Mouse (Mus musculus) heart, embryonic 15.5 days (tissue): ENCODE results near the gene Ezr. TPM values are rescaled to one million over a fixed set of nuclear protein-coding genes. Genes with fewer than 3 reads are reported as not detected.
"Not testable (repeated sequence)": the region's sequence is repeated elsewhere in the genome, so short reads cannot be mapped to it uniquely, and the experiment has no call there.

Experiments
- ATAC-seq: fragments of 200-750 bp; cut with Nextera tagmentation; replicated peaks from 2 replicates; pipeline ENCODE4 v1.8.0; 2017; ENCODE audit warnings: low read depth, moderate TSS enrichment; ENCODE audit not compliant: insufficient number of reproducible peaks, insufficient read depth, low FRiP score
- H3K27ac ChIP-seq: fragments of 300-500 bp; sonication (generic); 2 replicates; pipeline ENCODE4 v1.5.1; 2015; ENCODE audit warnings: mild to moderate bottlenecking, inconsistent platforms
- H3K27me3 ChIP-seq: fragments of 300-500 bp; sonication (generic); 2 replicates; pipeline ENCODE4 v1.6.1; 2015; ENCODE audit warnings: inconsistent platforms
- H3K36me3 ChIP-seq: fragments of 300-500 bp; sonication (generic); 2 replicates; pipeline ENCODE4 v1.6.1; 2015; ENCODE audit warnings: mild to moderate bottlenecking, inconsistent platforms
- H3K4me1 ChIP-seq: fragments of 300-500 bp; sonication (generic); replicated peaks from 2 replicates; pipeline ENCODE4 v1.6.1; 2015; ENCODE audit warnings: inconsistent platforms
- H3K4me2 ChIP-seq: fragments of 300-500 bp; sonication (generic); 2 replicates; pipeline ENCODE4 v1.6.1; 2015; ENCODE audit warnings: inconsistent platforms, mild to moderate bottlenecking, moderate library complexity
- H3K4me3 ChIP-seq: fragments of 300-500 bp; sonication (generic); 2 replicates; pipeline ENCODE4 v1.5.1; 2015; ENCODE audit warnings: mild to moderate bottlenecking, inconsistent platforms
- H3K9ac ChIP-seq: fragments of 300-500 bp; sonication (generic); 2 replicates; pipeline ENCODE4 v1.6.1; 2015; ENCODE audit warnings: mild to moderate bottlenecking, inconsistent platforms
- H3K9me3 ChIP-seq: fragments of 300-500 bp; sonication (generic); replicated peaks from 2 replicates; pipeline ENCODE4 v1.6.1; 2016; ENCODE audit warnings: inconsistent platforms
- WGBS: fragments of 180-500 bp; shearing (Covaris S2); methylation state at CpG from one replicate; pipeline ENCODE4 v1.1.7; 2015; ENCODE audit warnings: mixed read lengths; 5-methylcytosine and 5-hydroxymethylcytosine counted together
- polyA plus RNA-seq: library from polyadenylated mRNA; unstranded; fragments of >200 nt; fragmentation: Nextera tagmentation; extraction: Ambion mirVana; gene quantifications from 2 replicates; pipeline ENCODE4 v1.2.1, GENCODE M21; 2015

Ezr gene
- polyA plus RNA-seq, 1 experiment from 2014 or later, result 109 TPM

GRCm38 (mm10) chr17:6731634-6732033 is 51.0 kb downstream of the Ezr start:
- WGBS, result 91% methylated on average over 12 of the region's 12 CpGs
- no peaks in the 10 kb centered on the region for H3K27me3 ChIP-seq
- H3K27ac ChIP-seq, result no peak overlapping the region
- H3K4me1 ChIP-seq, result peaks cover 5% of the 10 kb centered on the region; the same call in 1 of the 2 replicates
- H3K36me3 ChIP-seq, result no peaks in the 10 kb centered on the region
- ATAC-seq, result no peak
- H3K9me3 ChIP-seq, result no peaks in the 10 kb centered on the region
- H3K4me2 ChIP-seq, result no peak overlapping the region
- H3K9ac ChIP-seq, result no peak overlapping the region
- no peak overlapping the region for H3K4me3 ChIP-seq

GRCm38 (mm10) chr17:6731132-6731531 is 51.5 kb downstream of the Ezr start:
- H3K36me3 ChIP-seq, result no peaks in the 10 kb centered on the region
- ATAC-seq, result no peak
- H3K9ac ChIP-seq, result no peak overlapping the region
- WGBS, result 75% methylated on average over 8 of the region's 8 CpGs
- peaks cover 5% of the 10 kb centered on the region; the same call in 1 of the 2 replicates for H3K4me1 ChIP-seq
- no peak overlapping the region for H3K4me2 ChIP-seq
- no peak overlapping the region for H3K4me3 ChIP-seq
- no peaks in the 10 kb centered on the region for H3K9me3 ChIP-seq
- no peaks in the 10 kb centered on the region for H3K27me3 ChIP-seq
- H3K27ac ChIP-seq, result no peak overlapping the region

- H3K27me3 ChIP-seq, result no peaks in the 10 kb centered on the region
- no peak overlapping the region for H3K4me3 ChIP-seq
- peak; percentile 31; the same call in 1 of the 2 replicates for ATAC-seq
- H3K9ac ChIP-seq, result no peak overlapping the region
- no peaks in the 10 kb centered on the region for H3K9me3 ChIP-seq
- H3K4me2 ChIP-seq, result no peak overlapping the region
- no peaks in the 10 kb centered on the region for H3K36me3 ChIP-seq
- WGBS, result 28% methylated on average over 6 of the region's 6 CpGs
- no peak overlapping the region for H3K27ac ChIP-seq
- H3K4me1 ChIP-seq, result no peaks in the 10 kb centered on the region
Measured at GRCm38 (mm10) chr17:6729244-6729742, 53.3 kb downstream of the Ezr start.

DNA sequence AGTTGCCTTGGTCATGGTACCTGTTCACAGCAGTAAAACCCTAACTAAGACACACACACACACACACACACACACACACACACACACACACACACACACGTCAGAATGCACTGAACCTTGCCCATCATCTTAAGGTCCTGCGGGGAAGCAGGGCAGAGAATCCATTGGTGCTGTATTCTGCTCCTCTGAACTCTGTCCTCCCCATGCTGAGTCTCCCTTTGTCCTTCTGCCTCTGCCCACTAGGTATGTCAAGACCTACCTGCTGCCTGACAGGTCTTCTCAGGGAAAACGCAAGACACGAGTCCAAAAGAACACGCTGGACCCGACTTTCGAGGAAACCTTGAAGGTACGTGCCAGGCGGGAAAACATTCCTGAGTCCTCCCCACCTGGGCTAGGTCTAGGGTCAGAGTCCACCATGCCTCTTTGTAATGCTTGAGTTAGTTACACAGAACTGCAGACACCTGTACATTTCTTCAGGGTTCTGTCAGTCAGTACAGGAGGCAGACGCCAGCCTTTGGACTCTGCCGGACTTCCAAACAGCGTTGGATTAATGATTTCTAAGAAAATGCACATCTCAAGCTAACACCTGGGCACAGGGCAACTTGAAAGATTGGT is 54.5 kb downstream of the Ezr start:
- H3K4me2 ChIP-seq, result no peak overlapping the region
- H3K4me1 ChIP-seq, result no peaks in the 10 kb centered on the region
- no peak overlapping the region for H3K9ac ChIP-seq
- ATAC-seq, result no peak
- H3K36me3 ChIP-seq, result no peaks in the 10 kb centered on the region
- no peaks in the 10 kb centered on the region for H3K27me3 ChIP-seq
- H3K9me3 ChIP-seq, result no peaks in the 10 kb centered on the region
- no peak overlapping the region for H3K27ac ChIP-seq
- H3K4me3 ChIP-seq, result no peak overlapping the region
- 92% methylated on average over 12 of the region's 12 CpGs for WGBS

DNA sequence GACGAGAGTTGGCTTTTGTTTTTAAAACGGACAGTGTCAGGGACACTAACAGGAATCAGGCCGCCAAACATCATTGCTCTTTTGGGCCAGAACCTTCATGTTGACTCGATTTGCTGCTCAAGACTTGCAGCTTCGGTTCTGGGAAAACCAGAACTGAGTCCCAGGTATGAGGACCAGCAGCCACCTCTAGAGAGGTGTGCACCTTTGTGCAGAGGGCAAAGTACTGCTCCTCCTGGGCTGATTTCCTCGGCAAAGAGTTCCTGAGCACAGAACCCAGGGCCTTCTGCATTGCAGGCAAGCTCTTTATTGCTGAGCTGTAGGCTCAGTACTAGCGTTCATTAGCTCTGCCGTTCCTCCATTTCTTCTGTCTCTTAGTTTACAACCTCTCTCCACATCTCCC is 68.6 kb downstream of the Ezr start:
- H3K27me3 ChIP-seq, H3K4me2 ChIP-seq, H3K4me1 ChIP-seq, ATAC-seq, H3K27ac ChIP-seq, H3K9me3 ChIP-seq, H3K9ac ChIP-seq, H3K4me3 ChIP-seq, H3K36me3 ChIP-seq: not testable (repeated sequence)
- 68% methylated on average over 8 of the region's 8 CpGs for WGBS

DNA sequence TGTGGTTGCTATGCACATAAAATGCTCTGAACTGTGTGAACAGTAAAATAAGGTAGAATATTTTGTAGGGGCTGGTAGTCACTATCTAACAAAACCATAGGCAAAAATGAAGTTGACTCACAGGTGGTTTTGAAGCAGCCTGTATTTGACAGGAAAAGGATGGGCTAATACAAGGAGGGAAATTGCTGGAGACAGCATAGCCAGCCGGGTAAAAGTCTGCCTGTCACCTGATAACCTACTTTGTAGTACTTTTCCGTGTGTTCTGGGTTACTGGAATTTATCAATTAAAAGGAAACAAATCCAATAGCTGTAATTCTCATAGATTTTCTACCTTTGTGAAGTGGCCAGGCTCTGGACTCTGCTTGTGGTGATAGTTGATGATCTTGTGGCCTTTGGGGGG is 69.1 kb downstream of the Ezr start:
- H3K4me3 ChIP-seq, result not testable (repeated sequence)

GRCm38 (mm10) chr17:6708194-6708593 is 74.4 kb downstream of the Ezr start:
- WGBS, result 59% methylated on average over 2 of the region's 2 CpGs
- not testable (repeated sequence) for H3K9ac ChIP-seq, H3K36me3 ChIP-seq, H3K4me1 ChIP-seq, H3K27me3 ChIP-seq, H3K27ac ChIP-seq, H3K9me3 ChIP-seq, H3K4me3 ChIP-seq, H3K4me2 ChIP-seq
- ATAC-seq, result 0 out of 2 replicates have a peak, but pooled peaks have one; percentile 14

More for the DNA sequence above, 69.1 kb downstream of the Ezr start:
- H3K9me3 ChIP-seq, H3K27ac ChIP-seq, H3K36me3 ChIP-seq, H3K4me2 ChIP-seq, H3K27me3 ChIP-seq, ATAC-seq, H3K4me1 ChIP-seq, H3K9ac ChIP-seq: not testable (repeated sequence)
- WGBS, result 55% methylated on average over 2 of the region's 2 CpGs

DNA sequence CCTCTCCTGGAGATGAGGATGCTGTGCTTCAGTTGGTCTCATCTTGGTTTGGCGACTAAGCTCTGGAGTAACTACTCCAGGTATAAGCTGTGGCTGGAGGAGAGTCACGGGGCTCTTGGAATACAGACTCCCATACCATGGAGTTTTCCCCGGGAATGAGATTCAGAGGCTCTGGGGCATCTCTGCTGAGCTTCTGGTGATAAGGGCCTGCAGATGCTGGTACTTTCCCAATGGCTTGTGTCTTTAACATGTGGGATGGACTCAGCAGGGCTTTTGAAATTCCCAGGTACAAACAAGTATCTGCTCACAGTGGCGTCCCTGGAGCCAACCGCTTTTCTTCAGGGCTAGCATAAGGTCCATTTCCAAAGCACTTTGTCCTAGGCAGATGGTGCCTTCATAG is 75.2 kb downstream of the Ezr start:
- not testable (repeated sequence) for H3K27ac ChIP-seq, H3K36me3 ChIP-seq, H3K4me1 ChIP-seq, H3K9ac ChIP-seq, H3K4me2 ChIP-seq, ATAC-seq, H3K9me3 ChIP-seq, H3K4me3 ChIP-seq, H3K27me3 ChIP-seq
- 82% methylated on average over 5 of the region's 5 CpGs for WGBS

DNA sequence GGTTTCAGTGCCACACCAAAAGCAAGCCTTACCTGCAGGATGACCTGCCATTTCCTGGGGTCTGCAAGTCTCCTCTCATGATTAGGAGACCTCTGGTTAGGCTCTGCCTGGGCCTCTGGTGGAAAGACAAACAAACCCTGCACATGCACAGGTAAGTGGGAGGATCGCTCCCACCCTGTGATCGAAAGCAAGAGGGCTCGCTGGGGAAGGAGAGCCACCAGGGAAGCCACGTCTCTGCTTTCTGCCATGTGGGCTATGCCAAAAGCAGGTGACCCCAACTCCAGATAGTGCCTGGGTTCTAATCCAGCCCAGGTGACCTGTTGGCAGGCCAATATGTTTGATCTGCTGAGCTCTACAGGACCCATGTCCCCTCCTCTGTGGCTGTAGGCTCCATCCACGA is 76.1 kb downstream of the Ezr start:
- H3K4me2 ChIP-seq, H3K27me3 ChIP-seq, H3K36me3 ChIP-seq, H3K4me1 ChIP-seq, H3K4me3 ChIP-seq, H3K9ac ChIP-seq, H3K27ac ChIP-seq, ATAC-seq, H3K9me3 ChIP-seq: not testable (repeated sequence)
- WGBS, result 86% methylated on average over 5 of the region's 5 CpGs

- not testable (repeated sequence) for H3K27ac ChIP-seq, H3K9me3 ChIP-seq, H3K27me3 ChIP-seq, H3K36me3 ChIP-seq, H3K4me3 ChIP-seq, H3K9ac ChIP-seq, H3K4me1 ChIP-seq, ATAC-seq, H3K4me2 ChIP-seq
- 56% methylated on average over 7 of the region's 9 CpGs for WGBS
Measured at GRCm38 (mm10) chr17:6703381-6704270, 79.0 kb downstream of the Ezr start.

GRCm38 (mm10) chr17:6702625-6703221 is 79.9 kb downstream of the Ezr start:
- ATAC-seq, result 0 out of 2 replicates have a peak, but pooled peaks have one; percentile 43
- not testable (repeated sequence) for H3K9ac ChIP-seq, H3K9me3 ChIP-seq, H3K4me2 ChIP-seq, H3K36me3 ChIP-seq, H3K27me3 ChIP-seq, H3K4me3 ChIP-seq, H3K27ac ChIP-seq, H3K4me1 ChIP-seq
- WGBS, result 18% methylated on average over 2 of the region's 8 CpGs
